Mouse (Mus musculus) heart, embryonic 11.5 days (tissue): Measurements from ENCODE around the gene Fbxo48. TPM values are rescaled to one million over a fixed set of nuclear protein-coding genes. Genes with fewer than 3 reads are reported as not detected.

ENCODE experiments used
- ATAC-seq: fragments of 200-750 bp; cut with Nextera tagmentation; replicated peaks from 2 replicates; pipeline ENCODE4 v1.8.0; 2017; ENCODE audit warnings: moderate library complexity; ENCODE audit not compliant: insufficient number of reproducible peaks, low FRiP score, low TSS enrichment
- H3K27ac ChIP-seq: fragments of 300-500 bp; sonication (generic); 2 replicates; pipeline ENCODE4 v1.5.1; 2014; ENCODE audit warnings: mild to moderate bottlenecking, low read depth, low read length
- H3K27me3 ChIP-seq: fragments of 300-500 bp; sonication (generic); 2 replicates; pipeline ENCODE4 v1.6.1; 2014; ENCODE audit warnings: mild to moderate bottlenecking, low read length, mixed read lengths; ENCODE audit not compliant: control insufficient read depth, insufficient read depth
- H3K36me3 ChIP-seq: fragments of 300-500 bp; sonication (generic); 2 replicates; pipeline ENCODE4 v1.6.1; 2014; ENCODE audit warnings: mild to moderate bottlenecking, low read length, moderate library complexity, mixed read lengths; ENCODE audit not compliant: control insufficient read depth, insufficient read depth
- H3K4me1 ChIP-seq: fragments of 300-500 bp; sonication (generic); 2 replicates; pipeline ENCODE4 v1.6.1; 2014; ENCODE audit warnings: low read length; ENCODE audit not compliant: control insufficient read depth, insufficient read depth
- H3K4me2 ChIP-seq: fragments of 300-500 bp; sonication (generic); 2 replicates; pipeline ENCODE4 v1.6.1; 2014; ENCODE audit warnings: mild to moderate bottlenecking, moderate library complexity
- H3K4me3 ChIP-seq: fragments of 300-500 bp; sonication (generic); 2 replicates; pipeline ENCODE4 v1.5.1; 2014; ENCODE audit warnings: low read depth, low read length
- H3K9ac ChIP-seq: fragments of 300-500 bp; sonication (generic); 2 replicates; pipeline ENCODE4 v1.6.1; 2014; ENCODE audit warnings: mild to moderate bottlenecking, low read depth, low read length, moderate library complexity
- H3K9me3 ChIP-seq: fragments of 300-500 bp; sonication (generic); replicated peaks from 2 replicates; pipeline ENCODE4 v1.6.1; 2016; ENCODE audit warnings: low read length; ENCODE audit not compliant: control insufficient read depth
- WGBS: fragments of 180-500 bp; shearing (Covaris S2); extraction: QIAGEN DNeasy Blood & Tissue Kit; methylation state at CpG from one replicate; pipeline ENCODE4 v1.1.7; 2014; ENCODE audit not compliant: insufficient replicate concordance; 5-methylcytosine and 5-hydroxymethylcytosine counted together
- polyA plus RNA-seq: library from polyadenylated mRNA; unstranded; fragments of >200 nt; fragmentation: Nextera tagmentation; extraction: Ambion mirVana; gene quantifications from 2 replicates; pipeline ENCODE4 v1.2.1, GENCODE M21; 2014

The Fbxo48 gene
- polyA plus RNA-seq, 1 experiment from 2014 or later: 1.7 TPM

DNA sequence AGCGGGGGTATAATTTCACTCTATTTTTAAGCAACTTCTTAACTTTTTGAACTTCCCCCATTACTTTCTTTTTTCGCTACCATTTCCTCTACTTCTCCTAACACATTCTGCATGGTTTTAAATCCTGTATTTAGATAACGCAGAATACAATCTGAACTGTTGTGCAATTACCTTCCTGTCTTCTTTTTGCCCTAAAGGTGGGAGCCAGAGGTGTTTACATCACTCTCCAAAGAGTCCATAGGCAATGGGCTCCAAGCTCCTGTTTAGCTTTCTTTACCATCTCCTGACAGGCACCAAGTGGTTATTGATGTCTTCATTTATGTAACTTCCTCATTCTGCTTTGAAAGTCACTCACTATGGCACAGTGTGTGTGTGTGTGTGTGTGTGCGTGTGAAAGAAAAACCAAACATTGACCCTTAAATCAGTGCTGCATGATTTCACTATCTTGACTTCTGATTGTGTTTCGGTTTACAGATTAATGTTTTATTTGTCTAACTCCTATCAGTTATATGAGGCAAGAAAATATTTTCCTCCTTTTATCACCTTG lies 27.1 kb downstream of the Fbxo48 start:
- no peaks in the 10 kb centered on the region for H3K36me3 ChIP-seq
- H3K9ac ChIP-seq: no peak overlapping the region
- no peak overlapping the region for H3K4me2 ChIP-seq
- H3K27ac ChIP-seq: no peak overlapping the region
- no peaks in the 10 kb centered on the region for H3K9me3 ChIP-seq
- 0 out of 2 replicates have a peak, but pooled peaks cover 3% of the 10 kb centered on the region for H3K4me1 ChIP-seq
- H3K4me3 ChIP-seq: no peak overlapping the region
- H3K27me3 ChIP-seq: no peaks in the 10 kb centered on the region
- WGBS: 80% methylated on average over 5 of the region's 5 CpGs
- ATAC-seq: no peak

- Histone ChIP-seq H3K4me1 (no peaks in the 10 kb centered on the region), H3K9ac (no peak overlapping the region), H3K27ac (no peak overlapping the region), H3K4me2 (no peak overlapping the region), H3K4me3 (no peak overlapping the region), H3K36me3 (no peaks in the 10 kb centered on the region), H3K27me3 (no peaks in the 10 kb centered on the region), H3K9me3 (no peaks in the 10 kb centered on the region)
- 79% methylated on average over 7 of the region's 7 CpGs for WGBS
- ATAC-seq: no peak
Observed at GRCm38 (mm10) chr11:16986550-16987187, 35.5 kb downstream of the Fbxo48 start.

DNA sequence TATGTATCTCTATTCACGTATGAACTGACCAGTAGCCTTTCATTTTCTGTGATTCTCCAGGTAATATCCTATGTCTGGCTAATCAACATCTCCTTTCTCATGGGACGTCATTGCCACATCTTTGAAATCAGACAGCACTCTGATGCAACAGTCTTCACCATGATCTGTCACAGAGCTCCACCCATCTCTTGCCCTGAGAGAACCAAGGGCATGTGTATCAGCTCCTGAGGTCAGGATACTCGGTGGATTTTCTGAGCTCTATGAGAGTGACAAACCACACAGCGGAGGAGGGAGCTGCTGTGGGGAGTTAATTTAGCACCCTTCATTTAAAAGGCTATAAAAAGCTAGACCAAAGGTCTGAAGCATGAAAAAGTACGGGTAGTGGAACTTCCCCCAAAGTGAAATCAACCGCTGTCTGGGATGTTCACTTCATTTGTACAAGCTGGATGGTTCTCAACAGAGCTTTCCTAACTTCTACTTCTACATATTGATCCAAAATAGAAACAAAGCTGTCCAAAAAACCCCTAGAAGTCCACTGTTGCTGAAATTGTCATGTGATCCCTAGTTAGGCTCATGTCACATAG lies 36.7 kb downstream of the Fbxo48 start:
- 76% methylated on average over 6 of the region's 6 CpGs for WGBS
- H3K4me1 ChIP-seq: no peaks in the 10 kb centered on the region
- no peaks in the 10 kb centered on the region for H3K36me3 ChIP-seq
- no peaks in the 10 kb centered on the region for H3K9me3 ChIP-seq
- H3K4me3 ChIP-seq: no peak overlapping the region
- ATAC-seq: no peak
- H3K27ac ChIP-seq: no peak overlapping the region
- H3K4me2 ChIP-seq: no peak overlapping the region
- no peaks in the 10 kb centered on the region for H3K27me3 ChIP-seq
- no peak overlapping the region for H3K9ac ChIP-seq

GRCm38 (mm10) chr11:16989885-16990284 lies 38.7 kb downstream of the Fbxo48 start:
- ATAC-seq: no peak
- WGBS: 76% methylated on average over 5 of the region's 5 CpGs

GRCm38 (mm10) chr11:16992880-16993279 lies 41.7 kb downstream of the Fbxo48 start:
- Histone ChIP-seq H3K4me1 (no peaks in the 10 kb centered on the region), H3K27me3 (no peaks in the 10 kb centered on the region), H3K9me3 (no peaks in the 10 kb centered on the region), H3K9ac (no peak overlapping the region), H3K36me3 (no peaks in the 10 kb centered on the region), H3K27ac (no peak overlapping the region), H3K4me2 (no peak overlapping the region), H3K4me3 (no peak overlapping the region)
- no peak for ATAC-seq
- WGBS: 78% methylated on average over 6 of the region's 6 CpGs

More at GRCm38 (mm10) chr11:16989885-16990284, 38.7 kb downstream of the Fbxo48 start:
- Histone ChIP-seq H3K27me3 (no peaks in the 10 kb centered on the region), H3K9me3 (no peaks in the 10 kb centered on the region), H3K4me3 (no peak overlapping the region), H3K27ac (no peak overlapping the region), H3K9ac (no peak overlapping the region), H3K36me3 (no peaks in the 10 kb centered on the region), H3K4me2 (no peak overlapping the region), H3K4me1 (no peaks in the 10 kb centered on the region)

- no peak overlapping the region for H3K27ac ChIP-seq
- H3K4me1 ChIP-seq: no peaks in the 10 kb centered on the region
- no peak overlapping the region for H3K4me3 ChIP-seq
- H3K36me3 ChIP-seq: no peaks in the 10 kb centered on the region
- no peak for ATAC-seq
- H3K9me3 ChIP-seq: no peaks in the 10 kb centered on the region
- no peak overlapping the region for H3K4me2 ChIP-seq
- no peak overlapping the region for H3K9ac ChIP-seq
- H3K27me3 ChIP-seq: no peaks in the 10 kb centered on the region
Observed at GRCm38 (mm10) chr11:16996818-16997217, 45.6 kb downstream of the Fbxo48 start.

GRCm38 (mm10) chr11:16997465-16997864 lies 46.3 kb downstream of the Fbxo48 start:
- Histone ChIP-seq H3K4me1 (no peaks in the 10 kb centered on the region), H3K27ac (no peak overlapping the region), H3K4me2 (no peak overlapping the region), H3K4me3 (no peak overlapping the region), H3K9ac (no peak overlapping the region), H3K27me3 (no peaks in the 10 kb centered on the region), H3K36me3 (no peaks in the 10 kb centered on the region), H3K9me3 (no peaks in the 10 kb centered on the region)
- no peak for ATAC-seq

- 79% methylated on average over 4 of the region's 4 CpGs for WGBS
- Histone ChIP-seq H3K36me3 (no peaks in the 10 kb centered on the region), H3K4me2 (no peak overlapping the region), H3K9ac (no peak overlapping the region), H3K9me3 (no peaks in the 10 kb centered on the region), H3K27me3 (no peaks in the 10 kb centered on the region), H3K27ac (no peak overlapping the region), H3K4me3 (no peak overlapping the region), H3K4me1 (no peaks in the 10 kb centered on the region)
- no peak for ATAC-seq
Observed at GRCm38 (mm10) chr11:16999387-16999786, 48.2 kb downstream of the Fbxo48 start.

DNA sequence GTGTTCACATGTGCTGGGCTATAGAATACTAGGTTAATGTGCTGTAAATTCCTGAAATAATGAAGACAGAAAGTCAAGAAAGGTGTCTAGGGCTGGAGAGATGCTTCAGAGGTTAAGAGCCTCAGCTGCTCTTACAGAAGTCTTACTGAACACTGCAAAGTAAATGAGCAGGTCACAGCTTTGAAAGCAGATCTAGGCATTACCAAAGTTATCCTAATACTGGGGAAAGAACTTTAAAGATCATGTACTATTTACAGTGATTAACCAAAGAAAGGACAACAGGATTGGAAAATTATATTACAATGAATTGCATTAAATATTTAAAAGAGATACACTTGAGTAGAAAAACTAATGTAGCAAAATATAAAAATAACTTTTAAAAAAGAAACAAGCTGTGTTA lies 48.8 kb downstream of the Fbxo48 start:
- H3K27me3 ChIP-seq: no peaks in the 10 kb centered on the region
- no peak for ATAC-seq
- H3K9me3 ChIP-seq: no peaks in the 10 kb centered on the region
- no peaks in the 10 kb centered on the region for H3K4me1 ChIP-seq
- no peak overlapping the region for H3K4me2 ChIP-seq
- no peak overlapping the region for H3K9ac ChIP-seq
- no peak overlapping the region for H3K27ac ChIP-seq
- H3K4me3 ChIP-seq: no peak overlapping the region
- no peaks in the 10 kb centered on the region for H3K36me3 ChIP-seq
